Mouse (Mus musculus): ENCODE data around the gene Tie1. TPM values are rescaled to one million over a fixed set of nuclear protein-coding genes. Genes with fewer than 3 reads are reported as not detected.

The Tie1 gene
- polyA plus RNA-seq, 1 experiment from 2014 or later: 11.3 TPM

DNA sequence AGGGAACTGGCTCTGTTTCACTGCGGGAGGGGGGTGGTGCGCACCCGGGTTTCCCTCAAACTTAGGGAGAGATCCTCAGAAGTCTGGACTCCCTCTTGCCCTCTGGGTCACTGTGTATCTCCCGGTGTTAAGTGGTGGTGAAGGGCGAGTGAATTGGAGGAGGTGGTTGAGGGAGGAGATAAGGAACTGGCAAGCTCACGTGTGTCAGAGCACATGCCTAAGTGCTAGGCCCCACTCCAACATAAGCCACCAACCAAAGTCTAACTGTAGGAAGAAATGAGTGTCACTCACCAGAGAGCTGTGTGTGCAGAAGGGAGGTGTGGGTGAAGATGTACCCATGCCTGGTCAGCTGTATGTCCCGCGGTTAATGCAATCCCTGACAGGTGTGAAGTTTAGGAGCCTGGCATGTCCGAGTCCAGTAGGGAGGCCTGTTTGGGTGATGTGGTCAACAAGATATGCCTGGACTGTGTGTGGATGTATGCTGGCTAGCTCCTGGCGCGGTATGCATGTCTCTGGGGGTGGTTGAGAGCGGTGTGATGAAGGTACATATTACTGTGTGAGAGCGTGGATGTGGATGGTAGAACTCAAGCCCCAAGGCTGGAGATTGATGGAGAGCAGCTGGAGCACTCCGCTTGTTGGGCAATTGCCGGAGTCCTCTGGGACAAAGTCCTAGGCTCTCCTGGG lies 61.2 kb downstream of the Tie1 start:
- no peaks in the 10 kb centered on the region for H3K27me3 ChIP-seq (replicated peaks)
- H3K36me3 ChIP-seq: peaks cover 41% of the 10 kb centered on the region
- H3K9ac ChIP-seq: peak overlapping the region; percentile 86
- peak overlapping the region; percentile 83 for H3K4me2 ChIP-seq
- peak overlapping the region; percentile 88 for H3K27ac ChIP-seq
- peak; percentile 56 for ATAC-seq
- no peaks in the 10 kb centered on the region for H3K9me3 ChIP-seq (replicated peaks)
- peaks cover 97% of the 10 kb centered on the region for H3K4me1 ChIP-seq
- H3K4me3 ChIP-seq: peak overlapping the region; percentile 75
- WGBS (ENCODE audit: insufficient replicate concordance): 22% methylated on average over 15 of the region's 15 CpGs

DNA sequence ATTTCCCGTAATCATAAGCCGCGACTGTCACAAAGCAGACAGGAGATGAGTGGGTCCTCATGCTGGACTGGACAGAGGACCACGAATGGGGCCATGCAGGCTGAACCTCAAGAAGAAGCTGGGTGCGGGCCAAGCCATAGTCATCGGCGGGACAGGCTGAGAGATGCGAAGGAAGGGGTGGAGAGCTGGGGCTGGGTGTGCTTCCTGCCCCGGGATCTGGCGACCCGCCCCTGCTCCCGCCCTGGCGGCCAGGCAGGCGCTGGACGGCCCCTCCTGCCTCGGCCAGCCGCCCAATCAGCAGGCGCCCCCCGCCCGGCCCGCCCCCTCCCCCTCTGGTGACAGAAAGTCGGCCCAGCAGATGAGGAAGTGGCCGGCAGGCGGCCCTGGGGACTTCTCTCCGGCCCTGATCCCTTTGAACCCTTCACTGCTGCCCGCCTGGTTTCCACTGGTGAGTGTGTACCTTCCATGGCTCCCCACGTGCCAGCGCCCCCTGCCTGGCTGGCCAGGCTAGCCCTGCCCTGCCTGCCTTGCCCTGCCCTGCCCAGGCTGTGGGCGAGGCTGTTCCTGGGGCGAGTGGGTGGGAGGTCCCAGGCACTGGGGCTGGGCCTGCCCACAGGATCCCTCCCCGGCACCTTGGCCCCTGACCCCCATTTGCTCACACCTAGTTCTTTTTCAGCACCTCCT lies 62.0 kb downstream of the Tie1 start, which contains the start of gene Elovl1:
Elovl1 (plus strand) TSS at position 326 of the 684 bp plus-strand sequence.
- H3K4me3 ChIP-seq: peak within 1 kb of the TSS; percentile 75
- peak within 1 kb of the TSS; percentile 88 for H3K27ac ChIP-seq
- peaks cover 93% of the 10 kb centered on the region for H3K4me1 ChIP-seq
- under 1% methylated on average over 28 of the region's 31 CpGs for WGBS (ENCODE audit: insufficient replicate concordance)
- peaks cover 36% of the 10 kb centered on the region for H3K36me3 ChIP-seq
- peak; percentile 89 for ATAC-seq
- H3K4me2 ChIP-seq: peak within 1 kb of the TSS; percentile 83
- no peaks in the 10 kb centered on the region for H3K27me3 ChIP-seq (replicated peaks)
- no peaks in the 10 kb centered on the region for H3K9me3 ChIP-seq (replicated peaks)
- H3K9ac ChIP-seq: peak within 1 kb of the TSS; percentile 86

DNA sequence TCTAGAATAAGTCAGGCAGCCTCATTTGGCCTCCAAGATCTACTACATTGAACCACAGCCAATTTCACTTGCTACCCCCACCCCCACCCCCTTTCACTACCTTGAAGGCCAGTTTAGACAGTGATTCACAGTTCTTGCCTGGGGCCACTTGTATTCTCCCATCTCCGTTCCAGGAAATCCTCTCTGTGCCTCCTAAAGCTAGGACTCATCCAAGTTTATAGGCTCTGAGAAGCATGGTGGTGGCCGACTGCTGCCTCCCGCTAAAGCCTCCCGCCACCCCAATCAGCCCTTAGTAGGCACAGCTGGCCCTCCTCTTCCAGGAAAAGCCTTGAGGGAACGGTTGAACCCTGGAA lies 62.5 kb downstream of the Tie1 start:
- peaks cover 88% of the 10 kb centered on the region for H3K4me1 ChIP-seq

DNA sequence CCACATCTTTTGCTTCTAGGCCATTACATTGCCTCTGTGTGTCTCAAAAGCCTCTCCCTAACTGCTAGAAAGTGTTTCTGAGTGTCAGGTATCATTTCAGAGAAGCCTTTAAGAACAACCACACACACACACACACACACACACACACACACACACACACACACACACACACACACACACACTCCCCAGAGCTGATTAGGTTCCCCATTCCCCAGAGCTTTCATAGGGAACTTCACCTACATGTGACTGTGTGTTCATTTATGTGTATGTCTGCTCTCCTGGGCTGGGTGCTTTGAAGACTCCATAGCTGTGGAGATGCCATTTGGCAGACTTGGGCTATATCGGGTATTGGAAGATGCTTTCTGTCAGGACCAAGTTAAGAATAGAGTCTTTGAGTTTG lies 64.5 kb downstream of the Tie1 start:
- Histone ChIP-seq H3K9me3 (replicated peaks) (no peaks in the 10 kb centered on the region), H3K4me1 (peaks cover 68% of the 10 kb centered on the region), H3K27me3 (replicated peaks) (no peaks in the 10 kb centered on the region), H3K9ac (peak overlapping the region; percentile 52), H3K4me3 (no peak overlapping the region), H3K36me3 (peaks cover 30% of the 10 kb centered on the region), H3K4me2 (peak overlapping the region; percentile 45; the same call in 1 of the 2 replicates), H3K27ac (peak overlapping the region; percentile 95)
- no peak for ATAC-seq
- 92% methylated on average over 1 of the region's 1 CpGs for WGBS (ENCODE audit: insufficient replicate concordance)

More for the DNA sequence above, 62.5 kb downstream of the Tie1 start:
- no peaks in the 10 kb centered on the region for H3K9me3 ChIP-seq (replicated peaks)
- 9% methylated on average over 5 of the region's 5 CpGs for WGBS (ENCODE audit: insufficient replicate concordance)
- H3K9ac ChIP-seq: peak overlapping the region; percentile 86
- peak overlapping the region; percentile 83 for H3K4me2 ChIP-seq
- H3K36me3 ChIP-seq: peaks cover 36% of the 10 kb centered on the region
- peak overlapping the region; percentile 88 for H3K27ac ChIP-seq
- peak overlapping the region; percentile 75 for H3K4me3 ChIP-seq
- no peaks in the 10 kb centered on the region for H3K27me3 ChIP-seq (replicated peaks)
- ATAC-seq: peak; percentile 14

DNA sequence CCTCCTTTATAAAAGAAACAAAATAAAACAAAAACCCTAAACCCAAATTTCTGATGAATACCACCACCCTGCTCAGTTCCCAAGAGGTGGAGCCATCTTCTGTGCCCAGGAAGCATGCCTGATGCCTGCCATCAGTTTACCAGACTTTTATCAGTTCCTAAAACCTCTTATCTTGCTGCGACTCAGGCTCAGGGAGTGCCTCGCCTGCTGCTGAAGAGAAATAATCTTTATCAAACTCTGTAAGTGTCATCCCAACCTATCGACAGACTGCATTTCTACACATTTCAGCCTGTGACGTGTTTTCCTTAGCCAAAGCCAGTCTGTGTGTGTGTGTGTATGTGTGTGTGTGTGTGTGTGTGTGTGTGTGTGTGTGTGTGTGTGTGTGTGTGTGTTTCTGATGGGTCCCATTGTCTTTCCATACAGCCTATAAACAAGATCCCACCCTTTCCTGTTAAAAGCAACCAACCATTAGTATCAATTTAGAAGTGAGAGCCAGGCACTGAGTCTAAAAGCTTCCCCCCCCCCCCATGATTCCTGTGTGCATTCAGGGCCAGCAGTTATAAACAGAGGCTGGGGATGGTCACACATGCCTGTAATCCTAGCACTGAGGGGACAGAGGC lies 65.2 kb downstream of the Tie1 start:
- ATAC-seq: peak; percentile 70
- Histone ChIP-seq H3K36me3 (peaks cover 30% of the 10 kb centered on the region), H3K27me3 (replicated peaks) (no peaks in the 10 kb centered on the region), H3K9me3 (replicated peaks) (no peaks in the 10 kb centered on the region), H3K4me1 (peaks cover 61% of the 10 kb centered on the region), H3K27ac (peak overlapping the region; percentile 95), H3K4me3 (no peak overlapping the region), H3K4me2 (peak overlapping the region; percentile 45), H3K9ac (peak overlapping the region; percentile 54)
- WGBS (ENCODE audit: insufficient replicate concordance): 16% methylated on average over 4 of the region's 4 CpGs

DNA sequence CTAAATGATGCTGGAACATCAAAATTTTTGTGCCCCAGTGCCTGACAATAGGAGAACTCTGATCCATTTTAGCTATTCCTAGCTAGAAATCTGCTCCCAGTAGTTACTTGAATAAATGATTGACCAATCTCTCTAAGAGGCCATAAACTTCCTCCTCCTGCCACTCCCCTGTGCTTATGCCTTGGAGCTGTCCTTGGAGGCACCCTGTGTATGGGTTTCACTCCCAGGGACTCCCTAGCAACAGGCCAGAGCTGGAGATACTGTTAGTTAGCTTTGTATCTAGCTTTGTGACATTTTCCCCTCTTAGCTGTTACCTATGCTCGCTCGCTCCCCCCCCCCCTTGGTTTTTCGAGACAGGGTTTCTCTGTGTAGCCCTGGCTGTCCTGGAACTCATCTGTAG lies 68.5 kb downstream of the Tie1 start:
- 86% methylated on average over 3 of the region's 3 CpGs for WGBS (ENCODE audit: insufficient replicate concordance)
- ATAC-seq: no peak
- Histone ChIP-seq H3K9me3 (replicated peaks) (no peaks in the 10 kb centered on the region), H3K27me3 (replicated peaks) (no peaks in the 10 kb centered on the region), H3K27ac (no peak overlapping the region), H3K4me1 (peaks cover 31% of the 10 kb centered on the region), H3K4me2 (no peak overlapping the region), H3K9ac (no peak overlapping the region), H3K4me3 (no peak overlapping the region), H3K36me3 (peaks cover 61% of the 10 kb centered on the region)

Other genes starting within 250 kb of the Tie1 start
- 18.1 and 19.3 TPM in 2 replicates for gene Ptprf, start 198.7 kb downstream of the Tie1 start, polyA plus RNA-seq (2016; fragmentation: Nextera tagmentation; extraction: Ambion mirVana)
- 4.8 and 4.9 TPM in 2 replicates for gene Szt2, start 80.8 kb downstream of the Tie1 start, polyA plus RNA-seq (2016; fragmentation: Nextera tagmentation; extraction: Ambion mirVana)
- gene Med8, start 80.7 kb downstream of the Tie1 start, polyA plus RNA-seq (2016; fragmentation: Nextera tagmentation; extraction: Ambion mirVana): 105 and 109 TPM in 2 replicates
- 117 and 127 TPM in 2 replicates for gene Elovl1, start 62.0 kb downstream of the Tie1 start, polyA plus RNA-seq (2016; fragmentation: Nextera tagmentation; extraction: Ambion mirVana)
- gene Cdc20, start 52.7 kb downstream of the Tie1 start, polyA plus RNA-seq (2016; fragmentation: Nextera tagmentation; extraction: Ambion mirVana): 240 and 250 TPM in 2 replicates
- gene Mpl, start 32.5 kb downstream of the Tie1 start, polyA plus RNA-seq (2016; fragmentation: Nextera tagmentation; extraction: Ambion mirVana): 17.4 and 19.4 TPM in 2 replicates
- gene 2610528J11Rik, start 36.9 kb upstream of the Tie1 start, polyA plus RNA-seq (2016; fragmentation: Nextera tagmentation; extraction: Ambion mirVana): 4.5 and 4.9 TPM in 2 replicates
- gene Tmem125, start 54.0 kb upstream of the Tie1 start, polyA plus RNA-seq (2016; fragmentation: Nextera tagmentation; extraction: Ambion mirVana): 0.23 and 0.54 TPM in 2 replicates
- 1.3 and 1.5 TPM in 2 replicates for gene Cfap57, start 130.7 kb upstream of the Tie1 start, polyA plus RNA-seq (2016; fragmentation: Nextera tagmentation; extraction: Ambion mirVana)
- gene Ebna1bp2, start 130.7 kb upstream of the Tie1 start, polyA plus RNA-seq (2016; fragmentation: Nextera tagmentation; extraction: Ambion mirVana): 160 and 164 TPM in 2 replicates
- not detected in 2 replicates for gene Olfr62, start 168.9 kb upstream of the Tie1 start, polyA plus RNA-seq (2016; fragmentation: Nextera tagmentation; extraction: Ambion mirVana)
- not detected in 2 replicates for gene Olfr1342, start 202.7 kb upstream of the Tie1 start, polyA plus RNA-seq (2016; fragmentation: Nextera tagmentation; extraction: Ambion mirVana)
- not detected in 2 replicates for gene Olfr1341, start 213.5 kb upstream of the Tie1 start, polyA plus RNA-seq (2016; fragmentation: Nextera tagmentation; extraction: Ambion mirVana)
- gene Olfr1340, start 230.1 kb upstream of the Tie1 start, polyA plus RNA-seq (2016; fragmentation: Nextera tagmentation; extraction: Ambion mirVana): not detected in 2 replicates
- gene Olfr1339, start 242.1 kb upstream of the Tie1 start, polyA plus RNA-seq (2016; fragmentation: Nextera tagmentation; extraction: Ambion mirVana): not detected in 2 replicates

Measured in liver, embryonic 12.5 days (tissue).